Mouse (Mus musculus): Measurements from ENCODE around the gene Syne3. TPM values are rescaled to one million over a fixed set of nuclear protein-coding genes. Genes with fewer than 3 reads are reported as not detected.

The Syne3 gene
- 0.11 TPM in 1 of 2 replicates, not detected in the other for polyA plus RNA-seq (2015; fragmentation: Nextera tagmentation; extraction: Ambion mirVana)

GRCm38 (mm10) chr12:105009370-105010212 lies at the start of gene Syne3:
Gene Syne3, minus strand, starts transcription at chr12:105009809.
- Histone ChIP-seq H3K9me3 (no peaks in the 10 kb centered on the region), H3K4me3 (peak within 1 kb of the TSS; percentile 64), H3K27ac (replicated peaks) (no peak within 1 kb of the TSS), H3K36me3 (no peaks in the 10 kb centered on the region), H3K27me3 (peaks cover 26% of the 10 kb centered on the region), H3K4me1 (peaks cover 18% of the 10 kb centered on the region), H3K4me2 (replicated peaks) (peak within 1 kb of the TSS; percentile 97), H3K9ac (replicated peaks) (peak within 1 kb of the TSS; percentile 53)
- under 1% methylated on average over 65 of the region's 66 CpGs for WGBS
- peak; percentile 71 for ATAC-seq (replicated peaks)

- Histone ChIP-seq H3K36me3 (no peaks in the 10 kb centered on the region), H3K9ac (replicated peaks) (no peak overlapping the region), H3K27ac (replicated peaks) (no peak overlapping the region), H3K4me3 (no peak overlapping the region), H3K4me1 (no peaks in the 10 kb centered on the region), H3K4me2 (replicated peaks) (no peak overlapping the region), H3K27me3 (no peaks in the 10 kb centered on the region), H3K9me3 (no peaks in the 10 kb centered on the region)
- 82% methylated on average over 6 of the region's 6 CpGs for WGBS
- ATAC-seq (replicated peaks): no peak
These were observed 45.7 kb upstream of the Syne3 start for GRCm38 (mm10) chr12:105055308-105055707.

GRCm38 (mm10) chr12:105054041-105054440 lies 44.4 kb upstream of the Syne3 start:
- Histone ChIP-seq H3K27me3 (no peaks in the 10 kb centered on the region), H3K9me3 (no peaks in the 10 kb centered on the region), H3K27ac (replicated peaks) (no peak overlapping the region), H3K4me3 (no peak overlapping the region), H3K4me2 (replicated peaks) (no peak overlapping the region), H3K4me1 (no peaks in the 10 kb centered on the region), H3K36me3 (no peaks in the 10 kb centered on the region), H3K9ac (replicated peaks) (no peak overlapping the region)
- no peak for ATAC-seq (replicated peaks)
- 95% methylated on average over 15 of the region's 15 CpGs for WGBS

GRCm38 (mm10) chr12:105050898-105051297 lies 41.3 kb upstream of the Syne3 start:
- H3K9ac ChIP-seq (replicated peaks): no peak overlapping the region
- H3K9me3 ChIP-seq: no peaks in the 10 kb centered on the region
- H3K4me2 ChIP-seq (replicated peaks): no peak overlapping the region
- H3K4me3 ChIP-seq: no peak overlapping the region
- no peaks in the 10 kb centered on the region for H3K4me1 ChIP-seq
- WGBS: 15% methylated on average over 4 of the region's 4 CpGs
- ATAC-seq (replicated peaks): 0 out of 2 replicates have a peak, but pooled peaks have one; percentile 58
- no peaks in the 10 kb centered on the region for H3K36me3 ChIP-seq
- H3K27ac ChIP-seq (replicated peaks): no peak overlapping the region
- H3K27me3 ChIP-seq: no peaks in the 10 kb centered on the region

- 85% methylated on average over 12 of the region's 12 CpGs for WGBS
- Histone ChIP-seq H3K4me2 (replicated peaks) (no peak overlapping the region), H3K36me3 (no peaks in the 10 kb centered on the region), H3K9ac (replicated peaks) (no peak overlapping the region), H3K27me3 (no peaks in the 10 kb centered on the region), H3K4me1 (no peaks in the 10 kb centered on the region), H3K4me3 (no peak overlapping the region), H3K9me3 (no peaks in the 10 kb centered on the region), H3K27ac (replicated peaks) (no peak overlapping the region)
- no peak for ATAC-seq (replicated peaks)
These were observed 40.2 kb upstream of the Syne3 start for GRCm38 (mm10) chr12:105049813-105050212.

GRCm38 (mm10) chr12:105048301-105048863 lies 38.8 kb upstream of the Syne3 start:
- no peaks in the 10 kb centered on the region for H3K36me3 ChIP-seq
- no peak overlapping the region for H3K9ac ChIP-seq (replicated peaks)
- no peaks in the 10 kb centered on the region for H3K27me3 ChIP-seq
- 38% methylated on average over 17 of the region's 17 CpGs for WGBS
- ATAC-seq (replicated peaks): no peak
- no peaks in the 10 kb centered on the region for H3K9me3 ChIP-seq
- H3K4me3 ChIP-seq: no peak overlapping the region
- no peak overlapping the region for H3K27ac ChIP-seq (replicated peaks)
- no peaks in the 10 kb centered on the region for H3K4me1 ChIP-seq
- no peak overlapping the region for H3K4me2 ChIP-seq (replicated peaks)

GRCm38 (mm10) chr12:105044775-105045174 lies 35.2 kb upstream of the Syne3 start:
- ATAC-seq (replicated peaks): no peak

GRCm38 (mm10) chr12:105043081-105043480 lies 33.5 kb upstream of the Syne3 start:
- no peak overlapping the region for H3K9ac ChIP-seq (replicated peaks)
- 89% methylated on average over 5 of the region's 5 CpGs for WGBS
- H3K27ac ChIP-seq (replicated peaks): no peak overlapping the region
- H3K9me3 ChIP-seq: no peaks in the 10 kb centered on the region
- no peaks in the 10 kb centered on the region for H3K4me1 ChIP-seq
- no peak overlapping the region for H3K4me2 ChIP-seq (replicated peaks)
- H3K36me3 ChIP-seq: peaks cover 14% of the 10 kb centered on the region
- ATAC-seq (replicated peaks): no peak
- no peaks in the 10 kb centered on the region for H3K27me3 ChIP-seq
- H3K4me3 ChIP-seq: no peak overlapping the region

More at GRCm38 (mm10) chr12:105044775-105045174, 35.2 kb upstream of the Syne3 start:
- no peak overlapping the region for H3K27ac ChIP-seq (replicated peaks)
- no peaks in the 10 kb centered on the region for H3K4me1 ChIP-seq
- H3K4me3 ChIP-seq: no peak overlapping the region
- peaks cover 14% of the 10 kb centered on the region for H3K36me3 ChIP-seq
- H3K27me3 ChIP-seq: no peaks in the 10 kb centered on the region
- H3K9ac ChIP-seq (replicated peaks): no peak overlapping the region
- WGBS: 90% methylated on average over 9 of the region's 9 CpGs
- no peaks in the 10 kb centered on the region for H3K9me3 ChIP-seq
- no peak overlapping the region for H3K4me2 ChIP-seq (replicated peaks)

GRCm38 (mm10) chr12:105040950-105041349 lies 31.3 kb upstream of the Syne3 start:
- Histone ChIP-seq H3K27me3 (no peaks in the 10 kb centered on the region), H3K4me2 (replicated peaks) (no peak overlapping the region), H3K4me1 (no peaks in the 10 kb centered on the region), H3K27ac (replicated peaks) (no peak overlapping the region), H3K9me3 (no peaks in the 10 kb centered on the region), H3K36me3 (peaks cover 14% of the 10 kb centered on the region), H3K4me3 (no peak overlapping the region), H3K9ac (replicated peaks) (no peak overlapping the region)
- ATAC-seq (replicated peaks): no peak
- WGBS: 96% methylated on average over 7 of the region's 7 CpGs

- H3K4me3 ChIP-seq: no peak overlapping the region
- H3K36me3 ChIP-seq: peaks cover 14% of the 10 kb centered on the region
- H3K4me2 ChIP-seq (replicated peaks): no peak overlapping the region
- H3K27me3 ChIP-seq: no peaks in the 10 kb centered on the region
- peaks cover 5% of the 10 kb centered on the region for H3K4me1 ChIP-seq
- no peak overlapping the region for H3K27ac ChIP-seq (replicated peaks)
- no peaks in the 10 kb centered on the region for H3K9me3 ChIP-seq
- no peak for ATAC-seq (replicated peaks)
- 70% methylated on average over 12 of the region's 12 CpGs for WGBS
- no peak overlapping the region for H3K9ac ChIP-seq (replicated peaks)
These were observed 30.1 kb upstream of the Syne3 start for GRCm38 (mm10) chr12:105039578-105040289.

GRCm38 (mm10) chr12:105038918-105039317 lies 29.3 kb upstream of the Syne3 start:
- no peak overlapping the region for H3K4me2 ChIP-seq (replicated peaks)
- 91% methylated on average over 7 of the region's 7 CpGs for WGBS
- no peak overlapping the region for H3K4me3 ChIP-seq
- no peak for ATAC-seq (replicated peaks)
- H3K9me3 ChIP-seq: no peaks in the 10 kb centered on the region
- H3K4me1 ChIP-seq: peaks cover 14% of the 10 kb centered on the region
- H3K9ac ChIP-seq (replicated peaks): no peak overlapping the region
- H3K27me3 ChIP-seq: no peaks in the 10 kb centered on the region
- H3K27ac ChIP-seq (replicated peaks): no peak overlapping the region
- peaks cover 14% of the 10 kb centered on the region for H3K36me3 ChIP-seq

- no peak overlapping the region for H3K9ac ChIP-seq (replicated peaks)
- no peak overlapping the region for H3K4me3 ChIP-seq
- H3K4me1 ChIP-seq: peaks cover 21% of the 10 kb centered on the region
- H3K27me3 ChIP-seq: no peaks in the 10 kb centered on the region
- H3K9me3 ChIP-seq: no peaks in the 10 kb centered on the region
- H3K27ac ChIP-seq (replicated peaks): no peak overlapping the region
- peaks cover 14% of the 10 kb centered on the region for H3K36me3 ChIP-seq
- 90% methylated on average over 11 of the region's 11 CpGs for WGBS
- H3K4me2 ChIP-seq (replicated peaks): no peak overlapping the region
- ATAC-seq (replicated peaks): no peak
These were observed 28.6 kb upstream of the Syne3 start for GRCm38 (mm10) chr12:105038211-105038610.

Measured in forebrain, embryonic 15.5 days (tissue).